Mouse (Mus musculus): ENCODE data around the gene Gm3839. TPM values are rescaled to one million over a fixed set of nuclear protein-coding genes. Genes with fewer than 3 reads are reported as not detected.

Gm3839 gene
- polyA plus RNA-seq, 1 experiment, result 69.6 TPM

GRCm38 (mm10) chr14:11248053-11248452 is 108.5 kb downstream of the Gm3839 start:
- Histone ChIP-seq H3K27ac (ENCODE audit: control insufficient read depth, insufficient read depth, low read depth, low read length, poor library complexity) (no peak overlapping the region), H3K4me3 (replicated peaks; ENCODE audit: control insufficient read depth, low read depth, low read length) (no peak overlapping the region), H3K4me1 (ENCODE audit: control insufficient read depth, insufficient read depth, low read length) (no peaks in the 10 kb centered on the region)
- no peak for TF ChIP-seq CTCF (IDR thresholded peaks at IDR 0.05; ENCODE audit: control insufficient read depth, insufficient read depth, low read length)
- TF ChIP-seq POLR2A (IDR thresholded peaks at IDR 0.05; ENCODE audit: borderline replicate concordance, control insufficient read depth, low read depth, low read length), result no peak

GRCm38 (mm10) chr14:11244546-11244945 is 112.0 kb downstream of the Gm3839 start:
- WGBS, result 49% methylated on average over 5 of the region's 5 CpGs
- no peaks in the 10 kb centered on the region for H3K4me1 ChIP-seq (ENCODE audit: control insufficient read depth, insufficient read depth, low read length)
- TF ChIP-seq POLR2A (IDR thresholded peaks at IDR 0.05; ENCODE audit: borderline replicate concordance, control insufficient read depth, low read depth, low read length), result no peak
- TF ChIP-seq CTCF (IDR thresholded peaks at IDR 0.05; ENCODE audit: control insufficient read depth, insufficient read depth, low read length), result no peak

GRCm38 (mm10) chr14:11232086-11232485 is 124.4 kb downstream of the Gm3839 start:
- WGBS, result 78% methylated on average over 7 of the region's 7 CpGs
- TF ChIP-seq CTCF (IDR thresholded peaks at IDR 0.05; ENCODE audit: control insufficient read depth, insufficient read depth, low read length) (no peak), POLR2A (IDR thresholded peaks at IDR 0.05; ENCODE audit: borderline replicate concordance, control insufficient read depth, low read depth, low read length) (no peak)
- no peak overlapping the region for H3K4me3 ChIP-seq (replicated peaks; ENCODE audit: control insufficient read depth, low read depth, low read length)

More at GRCm38 (mm10) chr14:11244546-11244945, 112.0 kb downstream of the Gm3839 start:
- Histone ChIP-seq H3K27ac (ENCODE audit: control insufficient read depth, insufficient read depth, low read depth, low read length, poor library complexity) (no peak overlapping the region), H3K4me3 (replicated peaks; ENCODE audit: control insufficient read depth, low read depth, low read length) (no peak overlapping the region)

More at GRCm38 (mm10) chr14:11232086-11232485, 124.4 kb downstream of the Gm3839 start:
- H3K27ac ChIP-seq (ENCODE audit: control insufficient read depth, insufficient read depth, low read depth, low read length, poor library complexity), result no peak overlapping the region
- H3K4me1 ChIP-seq (ENCODE audit: control insufficient read depth, insufficient read depth, low read length), result no peaks in the 10 kb centered on the region

Other genes with a start within 250 kb of the Gm3839 start
- gene Fhit, start 194.7 kb downstream of the Gm3839 start, polyA plus RNA-seq (2011; ENCODE audit: insufficient read depth, insufficient read length, low replicate concordance, missing spikeins), result 2.7 TPM in 1 of 2 replicates, not detected in the other
- gene Ptprg, start 196.8 kb upstream of the Gm3839 start, polyA plus RNA-seq (2011; ENCODE audit: insufficient read depth, insufficient read length, low replicate concordance, missing spikeins), result 0.27 and 1.8 TPM in 2 replicates